Mouse (Mus musculus): ENCODE measurements around the gene Rnf208. TPM values are rescaled to one million over a fixed set of nuclear protein-coding genes. Genes with fewer than 3 reads are reported as not detected.

Rnf208 gene
- polyA plus RNA-seq, 1 experiment: 49.1 TPM

DNA sequence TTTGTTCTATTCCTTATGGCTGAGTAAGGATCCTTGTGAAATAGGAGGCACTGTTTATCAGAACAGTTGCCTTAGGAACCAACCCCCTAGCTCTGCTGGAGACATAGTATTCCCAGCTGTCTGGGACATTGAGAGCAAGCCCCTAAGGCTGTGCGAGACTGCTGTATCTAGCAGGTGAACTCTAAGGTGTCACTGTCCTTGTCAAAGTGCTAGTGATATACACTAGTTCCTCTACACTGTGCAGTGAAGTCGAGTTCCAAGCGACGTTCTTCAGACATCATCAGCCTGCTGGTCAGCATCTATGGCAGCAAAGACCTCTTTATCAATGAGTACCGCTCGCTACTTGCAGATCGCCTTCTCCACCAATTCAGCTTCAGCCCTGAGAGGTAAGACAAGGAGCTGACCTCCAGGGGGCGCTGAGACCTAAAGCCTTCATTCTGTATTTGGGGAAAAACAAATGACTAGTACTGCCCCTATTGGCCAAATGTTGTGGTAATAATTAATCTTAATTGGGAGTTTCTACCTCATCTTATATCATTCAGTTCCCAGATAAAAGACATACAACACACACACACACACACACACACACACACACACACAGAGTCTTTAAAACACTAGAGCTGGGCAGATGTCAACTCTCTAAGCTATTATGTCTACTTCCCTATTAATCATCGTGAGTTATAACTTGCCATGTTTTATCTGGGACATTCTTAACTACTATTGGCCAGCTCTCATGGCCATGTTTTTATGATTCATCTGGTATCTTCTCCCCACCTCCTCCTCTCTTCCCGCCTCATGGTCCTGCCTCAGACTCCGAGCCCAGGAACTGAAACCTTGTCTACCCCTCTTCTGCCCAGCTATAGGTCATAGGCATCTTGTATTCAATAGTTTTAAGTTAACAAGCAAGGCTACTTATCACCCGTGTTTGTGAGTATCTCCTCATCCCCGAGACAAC is 37.1 kb downstream of the Rnf208 start:
- 62% methylated on average over 13 of the region's 13 CpGs for WGBS
- DNase-seq: peak; percentile 87
- Histone ChIP-seq H3K27ac (ENCODE audit: insufficient read depth, low read depth, low read length) (no peak overlapping the region), H3K4me1 (ENCODE audit: control insufficient read depth, insufficient read depth, low read length) (no peaks in the 10 kb centered on the region), H3K27me3 (replicated peaks; ENCODE audit: control insufficient read depth, insufficient read depth, low read length) (no peaks in the 10 kb centered on the region), H3K36me3 (ENCODE audit: control insufficient read depth, insufficient read depth, low read length) (peaks cover 3% of the 10 kb centered on the region), H3K4me3 (ENCODE audit: insufficient read depth, low read depth, low read length) (no peak overlapping the region)
- peak; percentile 84 for TF ChIP-seq CTCF (conservative IDR thresholded peaks at IDR 0.05; ENCODE audit: insufficient read depth, insufficient read length, low read depth, low read length)
- TF ChIP-seq POLR2A (IDR thresholded peaks at IDR 0.05; ENCODE audit: low read depth, low read length): no peak

GRCm38 (mm10) chr2:25285551-25285950 is 43.5 kb downstream of the Rnf208 start:
- no peak overlapping the region for H3K27ac ChIP-seq (ENCODE audit: insufficient read depth, low read depth, low read length)
- H3K4me1 ChIP-seq (ENCODE audit: control insufficient read depth, insufficient read depth, low read length): peaks cover 8% of the 10 kb centered on the region
- no peak for TF ChIP-seq POLR2A (IDR thresholded peaks at IDR 0.05; ENCODE audit: low read depth, low read length)
- H3K4me3 ChIP-seq (ENCODE audit: insufficient read depth, low read depth, low read length): no peak overlapping the region
- DNase-seq: peak; percentile 27
- no peaks in the 10 kb centered on the region; the same call in 1 of the 2 replicates for H3K36me3 ChIP-seq (ENCODE audit: control insufficient read depth, insufficient read depth, low read length)
- WGBS: 76% methylated on average over 2 of the region's 2 CpGs
- H3K27me3 ChIP-seq (replicated peaks; ENCODE audit: control insufficient read depth, insufficient read depth, low read length): no peaks in the 10 kb centered on the region

- 74% methylated on average over 1 of the region's 1 CpGs for WGBS
- DNase-seq: no peak
- H3K27ac ChIP-seq (ENCODE audit: insufficient read depth, low read depth, low read length): peak overlapping the region; percentile 69
- no peak overlapping the region for H3K4me3 ChIP-seq (ENCODE audit: insufficient read depth, low read depth, low read length)
- H3K4me1 ChIP-seq (ENCODE audit: control insufficient read depth, insufficient read depth, low read length): peaks cover 8% of the 10 kb centered on the region
- TF ChIP-seq POLR2A (IDR thresholded peaks at IDR 0.05; ENCODE audit: low read depth, low read length): no peak
- no peak for TF ChIP-seq CTCF (conservative IDR thresholded peaks at IDR 0.05; ENCODE audit: insufficient read depth, insufficient read length, low read depth, low read length)
- no peaks in the 10 kb centered on the region for H3K27me3 ChIP-seq (replicated peaks; ENCODE audit: control insufficient read depth, insufficient read depth, low read length)
- H3K36me3 ChIP-seq (ENCODE audit: control insufficient read depth, insufficient read depth, low read length): no peaks in the 10 kb centered on the region; the same call in 1 of the 2 replicates
These were observed 44.3 kb downstream of the Rnf208 start for GRCm38 (mm10) chr2:25286314-25286713.

GRCm38 (mm10) chr2:25286837-25287636 is 45.0 kb downstream of the Rnf208 start:
- no peaks in the 10 kb centered on the region; the same call in 1 of the 2 replicates for H3K27me3 ChIP-seq (replicated peaks; ENCODE audit: control insufficient read depth, insufficient read depth, low read length)
- no peaks in the 10 kb centered on the region; the same call in 1 of the 2 replicates for H3K36me3 ChIP-seq (ENCODE audit: control insufficient read depth, insufficient read depth, low read length)
- peaks cover 8% of the 10 kb centered on the region for H3K4me1 ChIP-seq (ENCODE audit: control insufficient read depth, insufficient read depth, low read length)
- WGBS: 27% methylated on average over 7 of the region's 7 CpGs
- peak overlapping the region; percentile 69 for H3K27ac ChIP-seq (ENCODE audit: insufficient read depth, low read depth, low read length)
- TF ChIP-seq POLR2A (IDR thresholded peaks at IDR 0.05; ENCODE audit: low read depth, low read length): no peak
- no peak for TF ChIP-seq CTCF (conservative IDR thresholded peaks at IDR 0.05; ENCODE audit: insufficient read depth, insufficient read length, low read depth, low read length)
- no peak overlapping the region for H3K4me3 ChIP-seq (ENCODE audit: insufficient read depth, low read depth, low read length)
- DNase-seq: peak; percentile 60

DNA sequence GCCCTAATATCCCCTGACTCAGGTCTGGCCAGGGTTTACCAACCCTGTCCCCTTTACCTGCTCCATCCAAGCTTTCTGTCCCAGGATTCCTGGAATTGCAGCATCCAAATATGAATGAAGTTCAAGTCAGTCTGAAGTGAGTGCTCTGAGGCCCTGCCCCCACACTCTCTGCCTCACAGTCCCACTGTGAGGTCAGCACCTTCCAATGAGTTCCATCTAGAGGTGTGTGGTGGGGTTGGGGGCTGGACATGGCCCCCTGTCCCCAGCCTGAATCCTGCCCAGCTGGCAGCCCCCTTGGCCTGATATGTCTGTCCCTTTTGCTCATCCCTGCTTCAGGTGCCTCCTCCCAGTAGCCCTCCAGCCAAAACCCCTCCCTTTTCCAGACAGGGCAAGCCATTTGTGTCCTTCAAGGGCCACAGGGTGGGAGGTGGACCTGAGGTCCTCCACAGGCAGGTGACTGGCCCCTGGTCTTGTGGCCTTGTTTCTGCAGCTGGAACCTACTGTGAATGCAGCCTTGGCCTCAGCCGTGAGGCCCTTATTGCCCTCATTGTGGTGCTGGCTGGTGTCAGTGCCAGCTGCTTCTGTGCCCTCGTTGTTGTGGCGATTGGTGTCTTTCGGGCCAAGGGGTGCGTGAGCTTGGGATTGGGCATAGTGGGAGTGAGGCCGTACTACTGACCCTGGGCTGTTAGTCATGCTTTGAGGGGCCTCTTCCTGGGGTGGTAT is 46.0 kb downstream of the Rnf208 start, which contains the start of gene Tmem210:
Gene Tmem210, plus strand, starts transcription at position 219 of the 723 bp plus-strand sequence.
- Histone ChIP-seq H3K36me3 (ENCODE audit: control insufficient read depth, insufficient read depth, low read length) (no peaks in the 10 kb centered on the region; the same call in 1 of the 2 replicates), H3K27me3 (replicated peaks; ENCODE audit: control insufficient read depth, insufficient read depth, low read length) (no peaks in the 10 kb centered on the region; the same call in 1 of the 2 replicates), H3K4me1 (ENCODE audit: control insufficient read depth, insufficient read depth, low read length) (peaks cover 8% of the 10 kb centered on the region), H3K4me3 (ENCODE audit: insufficient read depth, low read depth, low read length) (no peak within 1 kb of the TSS), H3K27ac (ENCODE audit: insufficient read depth, low read depth, low read length) (peak within 1 kb of the TSS; percentile 63)
- TF ChIP-seq POLR2A (IDR thresholded peaks at IDR 0.05; ENCODE audit: low read depth, low read length): no peak
- 88% methylated on average over 6 of the region's 6 CpGs for WGBS
- DNase-seq: no peak

- H3K27me3 ChIP-seq (replicated peaks; ENCODE audit: control insufficient read depth, insufficient read depth, low read length): no peaks in the 10 kb centered on the region; the same call in 1 of the 2 replicates
- H3K4me1 ChIP-seq (ENCODE audit: control insufficient read depth, insufficient read depth, low read length): peaks cover 8% of the 10 kb centered on the region
- DNase-seq: no peak
- no peak overlapping the region for H3K4me3 ChIP-seq (ENCODE audit: insufficient read depth, low read depth, low read length)
- no peak overlapping the region for H3K27ac ChIP-seq (ENCODE audit: insufficient read depth, low read depth, low read length)
- no peaks in the 10 kb centered on the region for H3K36me3 ChIP-seq (ENCODE audit: control insufficient read depth, insufficient read depth, low read length)
- TF ChIP-seq CTCF (conservative IDR thresholded peaks at IDR 0.05; ENCODE audit: insufficient read depth, insufficient read length, low read depth, low read length): no peak
- TF ChIP-seq POLR2A (IDR thresholded peaks at IDR 0.05; ENCODE audit: low read depth, low read length): no peak
- 91% methylated on average over 7 of the region's 7 CpGs for WGBS
These were observed 46.8 kb downstream of the Rnf208 start for GRCm38 (mm10) chr2:25288734-25289345.

Measured in kidney, adult 2 months (tissue).